Mouse (Mus musculus) ES-Bruce4 (cell line): ENCODE results near the gene Txnrd1. TPM values are rescaled to one million over a fixed set of nuclear protein-coding genes. Genes with fewer than 3 reads are reported as not detected.

Experiments used
- H3K27ac ChIP-seq: 2 replicates; pipeline ENCODE4 v1.5.1; 2012; ENCODE audit warnings: low read length, inconsistent platforms; ENCODE audit not compliant: insufficient read depth
- H3K27me3 ChIP-seq: 2 replicates; pipeline ENCODE4 v1.6.1; 2012; ENCODE audit warnings: mild to moderate bottlenecking, low read length, inconsistent platforms; ENCODE audit not compliant: control insufficient read depth, poor library complexity, insufficient read depth, severe bottlenecking
- H3K36me3 ChIP-seq: 2 replicates; pipeline ENCODE4 v1.6.1; 2012; ENCODE audit warnings: inconsistent platforms, mild to moderate bottlenecking, low read length, moderate library complexity; ENCODE audit not compliant: control insufficient read depth, poor library complexity, insufficient read depth, severe bottlenecking
- H3K4me1 ChIP-seq: one replicate; pipeline ENCODE4 v1.8.1; 2011; ENCODE audit warnings: low read length; ENCODE audit not compliant: control insufficient read depth, insufficient read depth
- H3K4me3 ChIP-seq: 2 replicates; pipeline ENCODE4 v1.5.1; 2011; ENCODE audit warnings: low read depth, mild to moderate bottlenecking, low read length
- H3K9ac ChIP-seq: 2 replicates; pipeline ENCODE4 v1.6.1; 2012; ENCODE audit warnings: low read depth, mild to moderate bottlenecking, inconsistent platforms; ENCODE audit not compliant: poor library complexity, severe bottlenecking
- H3K9me3 ChIP-seq: replicated peaks from 2 replicates; pipeline ENCODE4 v1.6.1; 2012; ENCODE audit warnings: mild to moderate bottlenecking, low read length, inconsistent platforms; ENCODE audit not compliant: control insufficient read depth, poor library complexity, insufficient read depth, severe bottlenecking
- CTCF ChIP-seq: IDR thresholded peaks from one replicate; pipeline ENCODE4 v1.8.1; 2011; ENCODE audit warnings: low read depth, low read length
- EP300 ChIP-seq: IDR thresholded peaks from 2 replicates; pipeline ENCODE4 v1.6.1; 2011; ENCODE audit warnings: low read depth, low read length; ENCODE audit not compliant: insufficient read depth
- POLR2A ChIP-seq: IDR thresholded peaks from one replicate; pipeline ENCODE4 v1.8.1; 2011; ENCODE audit warnings: low read length; ENCODE audit not compliant: insufficient read depth
- polyA plus RNA-seq: library from polyadenylated mRNA; stranded (reverse); fragments of >200 nt; gene quantifications from 2 replicates; pipeline ENCODE4 v1.2.4, GENCODE M21; 2011; ENCODE audit warnings: low read depth; ENCODE audit not compliant: missing spikeins, insufficient read depth, insufficient read length

Txnrd1 gene
- polyA plus RNA-seq, 1 experiment = 284 TPM

- H3K9ac ChIP-seq = peak overlapping the region; percentile 56; the same call in 1 of the 2 replicates
- peak overlapping the region; percentile 93 for H3K27ac ChIP-seq
- TF ChIP-seq CTCF (no peak), EP300 (peak; percentile 73)
Observed at GRCm38 (mm10) chr10:82844090-82844489, 10.3 kb downstream of the Txnrd1 start.

GRCm38 (mm10) chr10:82844731-82845130 is 11.0 kb downstream of the Txnrd1 start:
- H3K27me3 ChIP-seq = no peaks in the 10 kb centered on the region
- H3K4me3 ChIP-seq = no peak overlapping the region
- peak overlapping the region; percentile 93 for H3K27ac ChIP-seq
- H3K9me3 ChIP-seq = no peaks in the 10 kb centered on the region
- TF ChIP-seq POLR2A = no peak
- TF ChIP-seq EP300 = no peak
- no peak for TF ChIP-seq CTCF
- H3K9ac ChIP-seq = peak overlapping the region; percentile 56; the same call in 1 of the 2 replicates
- no peaks in the 10 kb centered on the region for H3K36me3 ChIP-seq
- peaks cover 4% of the 10 kb centered on the region for H3K4me1 ChIP-seq

More at GRCm38 (mm10) chr10:82844090-82844489, 10.3 kb downstream of the Txnrd1 start:
- Histone ChIP-seq H3K4me3 (no peak overlapping the region), H3K9me3 (no peaks in the 10 kb centered on the region), H3K4me1 (peaks cover 4% of the 10 kb centered on the region), H3K27me3 (no peaks in the 10 kb centered on the region), H3K36me3 (no peaks in the 10 kb centered on the region)

GRCm38 (mm10) chr10:82847821-82848459 is 14.2 kb downstream of the Txnrd1 start:
- Histone ChIP-seq H3K27me3 (no peaks in the 10 kb centered on the region), H3K4me3 (no peak overlapping the region), H3K9me3 (no peaks in the 10 kb centered on the region), H3K9ac (no peak overlapping the region), H3K27ac (no peak overlapping the region), H3K4me1 (peaks cover 4% of the 10 kb centered on the region), H3K36me3 (no peaks in the 10 kb centered on the region)
- TF ChIP-seq CTCF (no peak), EP300 (no peak), POLR2A (no peak)

GRCm38 (mm10) chr10:82849686-82850353 is 16.1 kb downstream of the Txnrd1 start:
- no peak overlapping the region for H3K9ac ChIP-seq
- no peaks in the 10 kb centered on the region for H3K36me3 ChIP-seq
- H3K4me1 ChIP-seq = peaks cover 1% of the 10 kb centered on the region
- H3K9me3 ChIP-seq = no peaks in the 10 kb centered on the region
- H3K27me3 ChIP-seq = no peaks in the 10 kb centered on the region
- H3K4me3 ChIP-seq = no peak overlapping the region
- no peak overlapping the region for H3K27ac ChIP-seq
- TF ChIP-seq POLR2A = no peak
- TF ChIP-seq CTCF = no peak
- TF ChIP-seq EP300 = no peak

- Histone ChIP-seq H3K9me3 (no peaks in the 10 kb centered on the region), H3K27ac (no peak overlapping the region), H3K4me1 (peaks cover 1% of the 10 kb centered on the region), H3K9ac (no peak overlapping the region), H3K36me3 (no peaks in the 10 kb centered on the region), H3K27me3 (no peaks in the 10 kb centered on the region), H3K4me3 (no peak overlapping the region)
- TF ChIP-seq POLR2A (no peak), CTCF (no peak), EP300 (no peak)
Observed at GRCm38 (mm10) chr10:82850354-82850752, 16.6 kb downstream of the Txnrd1 start.

GRCm38 (mm10) chr10:82851751-82852150 is 18.0 kb downstream of the Txnrd1 start:
- Histone ChIP-seq H3K4me1 (peaks cover 3% of the 10 kb centered on the region), H3K9ac (no peak overlapping the region), H3K27me3 (no peaks in the 10 kb centered on the region), H3K9me3 (no peaks in the 10 kb centered on the region), H3K27ac (no peak overlapping the region), H3K36me3 (no peaks in the 10 kb centered on the region), H3K4me3 (no peak overlapping the region)
- TF ChIP-seq CTCF (no peak), EP300 (no peak), POLR2A (no peak)
